Mouse (Mus musculus) adrenal gland, adult 10 weeks (tissue): ENCODE data around the gene Irx6. TPM values are rescaled to one million over a fixed set of nuclear protein-coding genes. Genes with fewer than 3 reads are reported as not detected.

ENCODE experiments used
- polyA plus RNA-seq: library from polyadenylated mRNA; stranded (reverse); fragments of 350-450 nt; fragmentation: Illumina TruSeq; extraction: RNeasy Lipid Tissue Mini Kit (QIAGEN cat#74804); gene quantifications from one replicate; pipeline ENCODE4 v1.2.3, GENCODE M21; 2014; ENCODE audit warnings: low read depth, low replicate concordance

Irx6 gene
- not detected for polyA plus RNA-seq

DNA sequence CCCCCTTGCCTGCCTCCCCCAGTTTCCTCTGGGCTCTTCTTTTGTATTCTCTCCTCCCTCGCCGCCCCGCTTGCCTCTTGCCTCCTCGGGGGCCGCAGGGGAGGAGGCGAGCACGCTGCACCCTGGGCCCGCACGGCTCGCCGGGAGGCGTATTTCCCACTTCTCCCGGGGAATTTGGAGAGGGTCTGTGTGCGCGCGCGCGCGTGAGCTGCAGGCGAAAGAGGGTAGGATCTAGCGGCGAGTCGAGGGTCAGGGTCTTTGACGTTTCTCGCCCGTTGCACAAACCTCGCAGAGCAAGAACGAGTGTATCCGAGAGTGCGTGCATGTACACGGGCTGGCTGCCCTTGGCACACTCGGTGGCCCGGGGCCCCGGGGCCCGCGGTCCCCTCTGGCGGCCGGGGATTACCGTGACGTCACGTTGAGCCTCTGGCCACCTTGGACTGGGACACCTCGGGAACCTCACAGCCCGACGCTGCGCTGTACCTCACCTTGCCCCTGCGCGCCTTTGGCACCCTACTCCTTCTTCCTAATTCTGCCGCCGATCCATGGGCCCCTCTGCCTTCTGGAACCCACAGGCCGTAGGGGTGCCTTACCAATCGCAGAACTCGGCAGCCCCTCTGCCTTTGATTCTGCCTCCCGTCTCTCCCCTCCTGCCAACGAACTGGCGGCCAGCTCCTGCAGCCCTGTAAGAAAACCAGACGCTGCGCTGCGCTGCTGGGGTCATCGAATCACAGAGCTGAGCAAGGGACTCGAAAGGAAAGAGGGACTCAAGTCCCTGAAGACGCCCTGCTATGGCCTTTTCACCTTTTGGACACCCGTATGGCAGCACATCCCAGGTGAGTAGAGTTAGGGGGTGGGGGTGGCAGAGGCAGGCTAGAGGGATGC is at the start of gene Irx6:
Gene Irx6, plus strand, starts transcription at position 45 of the 885 bp plus-strand sequence.

Other genes with a start within 250 kb of the Irx6 start
- gene Mmp2, start 153.0 kb downstream of the Irx6 start, polyA plus RNA-seq, result 3.8 TPM
- 2.2 TPM for gene Lpcat2, start 181.1 kb downstream of the Irx6 start, polyA plus RNA-seq
- gene Capns2, start 227.1 kb downstream of the Irx6 start, polyA plus RNA-seq, result not detected